Mouse (Mus musculus) ES-Bruce4 (cell line): ENCODE results near the gene Fam129b.

Experiments used
- CTCF ChIP-seq: IDR thresholded peaks from one replicate; pipeline ENCODE4 v1.8.1; 2011; ENCODE audit warnings: low read depth, low read length
- POLR2A ChIP-seq: IDR thresholded peaks from one replicate; pipeline ENCODE4 v1.8.1; 2011; ENCODE audit warnings: low read length; ENCODE audit not compliant: insufficient read depth

DNA sequence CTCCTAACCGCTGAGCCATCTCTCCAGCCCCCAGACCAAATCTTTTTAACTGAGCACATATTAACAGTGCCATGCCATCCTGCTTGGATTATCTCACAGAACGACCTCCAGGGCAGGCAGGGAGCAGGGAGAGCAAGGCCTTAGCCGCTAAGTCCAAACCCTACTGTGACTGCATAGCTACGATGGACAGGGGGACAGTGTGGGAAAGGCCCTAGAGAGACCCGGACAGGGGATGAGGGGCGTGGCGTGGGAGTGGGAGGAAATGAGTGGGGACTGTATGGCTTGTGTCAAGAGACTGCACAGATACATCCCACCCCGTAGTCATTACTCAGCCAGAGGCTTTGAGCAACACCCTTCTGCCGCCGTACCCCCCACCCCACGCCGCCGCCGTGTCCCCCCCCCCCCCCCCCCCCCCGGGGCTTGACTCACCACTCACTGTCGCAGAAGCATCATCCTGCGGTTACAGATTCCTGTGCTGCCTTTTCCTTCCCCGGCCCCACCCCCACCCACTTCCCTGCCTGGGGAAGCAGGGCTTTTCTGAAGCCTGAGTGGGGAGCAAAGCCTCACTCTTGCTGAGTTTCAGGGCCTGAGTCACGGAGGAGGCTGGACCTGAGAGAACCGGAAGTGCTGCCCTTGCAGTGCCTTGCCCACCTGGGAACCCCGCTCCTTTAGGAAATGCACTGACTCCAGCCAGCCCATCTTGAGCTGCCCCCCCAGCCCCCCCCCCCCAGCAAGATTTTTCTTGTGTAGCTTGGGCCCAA is 6.5 kb downstream of the Fam129b start:
- TF ChIP-seq POLR2A, result no peak
- TF ChIP-seq CTCF, result no peak
